Mouse (Mus musculus): ENCODE data around the gene Srpk2.

GRCm38 (mm10) chr5:23672136-23672535 lies 12.3 kb downstream of the Srpk2 start:
- no peak for TF ChIP-seq GATA1 (IDR thresholded peaks at IDR 0.05; ENCODE audit: low read length)
- no peak for TF ChIP-seq TAL1 (IDR thresholded peaks at IDR 0.05; ENCODE audit: low read length)
